Mouse (Mus musculus): Measurements from ENCODE around the gene Fam83e. TPM values are rescaled to one million over a fixed set of nuclear protein-coding genes. Genes with fewer than 3 reads are reported as not detected.

Fam83e gene
- polyA plus RNA-seq, 1 experiment from 2014 or later = 1.3 TPM

DNA sequence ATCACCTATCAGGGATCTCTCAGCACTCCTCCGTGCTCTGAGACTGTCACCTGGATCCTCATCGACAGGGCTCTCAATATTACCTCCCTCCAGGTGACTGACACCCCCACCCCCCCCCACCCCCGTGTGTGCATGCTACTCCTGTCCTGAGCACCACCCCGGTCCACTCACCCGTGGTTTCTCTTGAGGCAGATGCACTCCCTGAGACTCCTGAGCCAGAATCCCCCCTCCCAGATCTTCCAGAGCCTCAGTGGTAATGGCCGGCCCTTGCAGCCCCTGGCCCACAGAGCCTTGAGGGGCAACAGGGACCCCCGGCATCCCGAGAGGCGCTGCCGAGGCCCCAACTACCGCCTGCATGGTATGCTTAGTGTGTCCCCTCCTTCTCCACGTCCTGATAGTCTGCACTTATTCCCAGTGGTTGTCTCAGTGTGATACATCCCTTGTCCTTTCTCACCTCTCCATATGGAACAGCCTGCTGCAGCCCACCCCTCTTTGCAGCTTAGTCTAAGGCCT is 17.4 kb upstream of the Fam83e start:
- 45% methylated on average over 12 of the region's 12 CpGs for WGBS
- peak overlapping the region; percentile 40; the same call in 1 of the 2 replicates for H3K9ac ChIP-seq
- H3K27me3 ChIP-seq = peaks cover 22% of the 10 kb centered on the region
- peak overlapping the region; percentile 43 for H3K4me3 ChIP-seq
- H3K9me3 ChIP-seq = no peaks in the 10 kb centered on the region
- no peaks in the 10 kb centered on the region for H3K36me3 ChIP-seq
- H3K27ac ChIP-seq = peak overlapping the region; percentile 85
- no peak for ATAC-seq (ENCODE audit: insufficient number of reproducible peaks, insufficient read depth, low FRiP score, low TSS enrichment)
- H3K4me1 ChIP-seq = peaks cover 52% of the 10 kb centered on the region
- H3K4me2 ChIP-seq (replicated peaks) = peak overlapping the region; percentile 98

DNA sequence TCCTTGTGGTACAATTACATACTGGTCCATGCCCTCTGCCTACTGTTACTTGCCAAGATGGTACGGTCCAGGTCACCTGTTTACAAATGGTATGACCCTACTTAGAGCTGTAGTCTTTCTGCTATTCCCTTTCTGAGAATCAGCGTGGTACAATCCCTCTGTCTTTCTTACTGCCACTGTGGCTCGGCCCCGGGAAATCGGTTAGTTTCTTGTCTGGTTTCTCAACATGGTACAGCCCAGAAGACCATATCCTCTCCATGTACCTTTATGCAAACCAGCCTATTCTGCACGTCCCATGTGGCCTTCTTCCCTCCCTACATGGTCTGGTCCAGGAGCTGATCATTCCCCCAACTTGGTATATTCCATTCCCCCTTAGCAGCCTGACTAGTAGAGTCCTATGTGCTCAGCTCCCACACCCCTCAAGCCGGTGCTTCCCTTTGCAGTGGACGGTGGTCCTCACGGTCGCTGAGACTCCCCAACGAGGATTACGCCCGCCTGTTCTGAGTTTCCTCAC is 16.9 kb upstream of the Fam83e start:
- H3K27me3 ChIP-seq = peaks cover 17% of the 10 kb centered on the region
- H3K4me3 ChIP-seq = peak overlapping the region; percentile 43
- peak overlapping the region; percentile 85 for H3K27ac ChIP-seq
- H3K4me2 ChIP-seq (replicated peaks) = peak overlapping the region; percentile 98
- H3K9ac ChIP-seq = peak overlapping the region; percentile 15
- no peaks in the 10 kb centered on the region for H3K36me3 ChIP-seq
- peaks cover 57% of the 10 kb centered on the region for H3K4me1 ChIP-seq
- H3K9me3 ChIP-seq = no peaks in the 10 kb centered on the region
- 0 out of 2 replicates have a peak, but pooled peaks have one; percentile 11 for ATAC-seq (ENCODE audit: insufficient number of reproducible peaks, insufficient read depth, low FRiP score, low TSS enrichment)
- WGBS = under 1% methylated on average over 13 of the region's 13 CpGs

DNA sequence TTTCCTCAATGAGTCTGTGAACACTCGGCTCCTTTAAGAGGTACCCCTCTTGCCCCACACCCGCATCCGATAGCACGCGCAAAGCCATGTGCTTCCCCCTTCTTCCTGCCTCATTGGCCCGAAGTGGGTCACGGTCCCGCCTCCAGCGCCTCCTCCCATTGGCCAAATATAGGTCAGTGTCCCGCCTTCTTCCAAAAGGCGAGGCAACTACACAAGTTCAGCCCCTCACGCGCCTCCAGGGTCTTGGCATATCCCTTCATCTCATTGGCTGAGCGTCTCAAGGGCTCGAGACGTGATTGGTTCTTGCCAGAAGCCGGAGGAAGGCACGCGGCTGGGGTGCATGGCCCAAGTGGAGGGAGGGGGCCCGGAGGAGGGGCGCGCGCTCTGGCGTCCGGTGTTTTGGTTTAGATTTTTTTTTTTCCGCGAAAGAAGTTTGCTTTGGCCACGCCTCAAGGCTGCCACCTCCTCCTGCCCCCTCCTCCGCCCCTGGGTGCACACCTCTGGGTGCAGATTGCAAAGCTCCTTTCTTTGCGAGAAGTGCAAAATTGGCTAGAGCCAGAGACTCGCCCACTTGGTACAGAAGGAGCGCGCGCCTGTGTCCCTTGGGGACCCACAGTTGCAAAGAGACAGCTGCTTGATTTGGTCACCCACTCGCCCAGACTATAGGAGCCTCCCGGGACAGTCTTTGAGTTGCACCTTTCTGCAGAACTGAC is 16.1 kb upstream of the Fam83e start, which contains the start of gene Dbp:
Gene Dbp (plus strand): TSS at position 359 of the 713 bp plus-strand sequence.
- Histone ChIP-seq H3K4me1 (peaks cover 56% of the 10 kb centered on the region), H3K36me3 (peaks cover 4% of the 10 kb centered on the region; the same call in 1 of the 2 replicates), H3K27ac (peak within 1 kb of the TSS; percentile 85), H3K9ac (peak within 1 kb of the TSS; percentile 87), H3K4me2 (replicated peaks) (peak within 1 kb of the TSS; percentile 98), H3K27me3 (peaks cover 9% of the 10 kb centered on the region), H3K4me3 (peak within 1 kb of the TSS; percentile 63), H3K9me3 (no peaks in the 10 kb centered on the region)
- ATAC-seq (ENCODE audit: insufficient number of reproducible peaks, insufficient read depth, low FRiP score, low TSS enrichment) = peak; percentile 84
- under 1% methylated on average over 36 of the region's 36 CpGs for WGBS

DNA sequence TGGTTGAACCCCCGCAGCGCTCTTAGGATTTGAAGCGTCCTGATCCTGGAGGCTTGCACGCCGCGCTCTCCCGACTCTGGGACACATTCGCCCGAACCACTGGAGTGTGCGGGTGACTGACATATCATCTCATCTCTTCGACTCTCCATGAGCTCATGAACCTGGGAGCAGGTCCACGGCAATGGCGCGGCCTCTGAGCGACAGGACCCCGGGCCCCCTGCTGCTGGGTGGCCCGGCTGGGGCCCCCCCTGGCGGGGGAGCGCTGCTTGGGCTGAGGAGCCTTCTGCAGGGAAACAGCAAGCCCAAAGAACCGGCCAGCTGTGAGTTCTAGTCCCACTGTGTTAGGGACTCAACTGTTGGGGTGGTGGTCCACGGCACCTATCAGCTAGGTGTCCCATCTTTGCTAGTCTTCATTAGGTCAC is 15.6 kb upstream of the Fam83e start:
- peak overlapping the region; percentile 98 for H3K4me2 ChIP-seq (replicated peaks)
- peak overlapping the region; percentile 87; the same call in 1 of the 2 replicates for H3K9ac ChIP-seq
- H3K36me3 ChIP-seq = peaks cover 10% of the 10 kb centered on the region
- peak overlapping the region; percentile 63 for H3K4me3 ChIP-seq
- ATAC-seq (ENCODE audit: insufficient number of reproducible peaks, insufficient read depth, low FRiP score, low TSS enrichment) = no peak
- WGBS = under 1% methylated on average over 21 of the region's 21 CpGs
- no peaks in the 10 kb centered on the region for H3K9me3 ChIP-seq
- peaks cover 3% of the 10 kb centered on the region for H3K27me3 ChIP-seq
- peaks cover 50% of the 10 kb centered on the region for H3K4me1 ChIP-seq
- H3K27ac ChIP-seq = peak overlapping the region; percentile 85

DNA sequence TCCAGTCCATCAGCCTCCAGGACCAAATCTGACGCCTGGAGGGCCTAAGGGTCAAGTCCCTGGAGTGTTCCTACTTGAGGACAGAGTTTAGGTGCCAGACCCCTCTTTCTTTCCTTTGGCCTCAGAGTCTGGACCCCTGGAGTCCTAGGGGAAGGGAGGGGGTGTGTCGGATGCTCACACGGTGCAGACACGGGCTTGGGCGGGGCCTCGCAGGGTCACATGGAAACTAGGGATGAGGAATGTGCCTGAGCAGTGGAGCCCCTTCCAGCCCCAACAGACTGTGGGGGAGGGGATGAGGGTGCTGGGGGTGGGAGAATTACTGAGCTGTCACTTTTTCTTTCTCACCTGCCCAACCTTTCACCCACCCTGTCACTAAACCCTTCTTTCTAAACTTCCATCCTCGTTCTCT is 15.1 kb upstream of the Fam83e start:
- ATAC-seq (ENCODE audit: insufficient number of reproducible peaks, insufficient read depth, low FRiP score, low TSS enrichment) = no peak
- peaks cover 14% of the 10 kb centered on the region for H3K36me3 ChIP-seq
- H3K4me3 ChIP-seq = peak overlapping the region; percentile 63
- peak overlapping the region; percentile 85 for H3K27ac ChIP-seq
- no peaks in the 10 kb centered on the region for H3K9me3 ChIP-seq
- 2% methylated on average over 7 of the region's 7 CpGs for WGBS
- peak overlapping the region; percentile 98 for H3K4me2 ChIP-seq (replicated peaks)
- peak overlapping the region; percentile 87 for H3K9ac ChIP-seq
- no peaks in the 10 kb centered on the region for H3K27me3 ChIP-seq
- peaks cover 49% of the 10 kb centered on the region for H3K4me1 ChIP-seq

DNA sequence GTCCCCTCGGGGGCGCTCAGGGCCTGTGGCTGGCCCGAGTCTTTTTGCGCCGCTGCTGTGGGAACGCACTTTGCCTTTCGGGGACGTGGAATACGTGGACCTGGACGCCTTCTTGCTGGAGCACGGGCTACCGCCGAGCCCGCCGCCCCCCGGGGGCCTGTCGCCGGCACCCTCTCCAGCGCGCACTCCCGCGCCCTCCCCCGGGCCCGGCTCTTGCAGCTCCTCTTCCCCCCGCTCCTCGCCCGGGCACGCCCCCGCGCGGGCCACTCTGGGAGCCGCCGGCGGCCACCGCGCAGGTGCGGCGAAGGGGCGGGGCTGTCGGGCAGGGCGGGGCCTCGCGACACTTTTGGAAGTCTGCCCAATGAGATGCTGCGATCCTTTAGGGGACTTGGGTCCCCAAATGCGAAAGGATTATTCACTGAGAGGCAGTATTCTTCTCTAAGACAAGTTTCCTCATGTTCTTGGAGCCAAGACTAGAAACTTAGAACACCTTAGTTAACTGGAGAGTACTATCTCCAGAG is 14.2 kb upstream of the Fam83e start:
- H3K4me3 ChIP-seq = peak overlapping the region; percentile 63
- H3K4me2 ChIP-seq (replicated peaks) = peak overlapping the region; percentile 98
- H3K27me3 ChIP-seq = no peaks in the 10 kb centered on the region
- peaks cover 45% of the 10 kb centered on the region for H3K4me1 ChIP-seq
- peak overlapping the region; percentile 85 for H3K27ac ChIP-seq
- under 1% methylated on average over 45 of the region's 45 CpGs for WGBS
- H3K36me3 ChIP-seq = peaks cover 23% of the 10 kb centered on the region
- peak overlapping the region; percentile 87 for H3K9ac ChIP-seq
- no peaks in the 10 kb centered on the region for H3K9me3 ChIP-seq
- ATAC-seq (ENCODE audit: insufficient number of reproducible peaks, insufficient read depth, low FRiP score, low TSS enrichment) = no peak

DNA sequence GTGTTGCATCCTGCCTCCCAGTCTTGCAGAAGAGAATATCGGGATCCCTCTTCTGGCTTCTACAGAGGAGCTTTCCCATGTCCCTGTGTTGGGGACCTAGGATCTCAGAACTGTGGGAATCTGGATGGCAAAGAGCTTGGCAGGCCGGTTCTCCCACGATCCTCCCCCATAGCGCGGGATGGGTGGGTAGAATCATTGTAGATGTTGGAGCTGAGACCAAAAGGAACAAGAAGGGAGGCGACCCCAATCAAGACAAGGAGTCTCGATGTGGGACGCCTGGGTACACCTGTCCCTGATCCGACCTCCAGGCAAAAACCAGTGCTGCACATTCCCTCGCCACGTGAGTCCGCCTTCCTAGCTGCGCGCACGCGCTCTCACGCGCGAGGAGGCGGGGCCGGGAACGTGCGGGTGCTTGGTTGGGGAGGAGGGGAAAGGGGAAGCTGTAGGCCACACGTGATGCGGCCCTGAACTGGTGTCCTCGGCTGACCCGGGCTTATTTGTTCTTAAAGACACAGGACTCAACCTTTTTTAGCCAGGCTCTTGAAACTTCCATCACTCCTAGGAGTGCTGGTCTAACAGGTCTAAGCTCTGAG is 13.5 kb upstream of the Fam83e start:
- Histone ChIP-seq H3K4me1 (peaks cover 45% of the 10 kb centered on the region), H3K9ac (peak overlapping the region; percentile 24; the same call in 1 of the 2 replicates), H3K4me2 (replicated peaks) (peak overlapping the region; percentile 98), H3K9me3 (no peaks in the 10 kb centered on the region), H3K27ac (peak overlapping the region; percentile 85), H3K4me3 (peak overlapping the region; percentile 63), H3K27me3 (no peaks in the 10 kb centered on the region), H3K36me3 (peaks cover 30% of the 10 kb centered on the region)
- ATAC-seq (ENCODE audit: insufficient number of reproducible peaks, insufficient read depth, low FRiP score, low TSS enrichment) = no peak
- under 1% methylated on average over 27 of the region's 27 CpGs for WGBS

DNA sequence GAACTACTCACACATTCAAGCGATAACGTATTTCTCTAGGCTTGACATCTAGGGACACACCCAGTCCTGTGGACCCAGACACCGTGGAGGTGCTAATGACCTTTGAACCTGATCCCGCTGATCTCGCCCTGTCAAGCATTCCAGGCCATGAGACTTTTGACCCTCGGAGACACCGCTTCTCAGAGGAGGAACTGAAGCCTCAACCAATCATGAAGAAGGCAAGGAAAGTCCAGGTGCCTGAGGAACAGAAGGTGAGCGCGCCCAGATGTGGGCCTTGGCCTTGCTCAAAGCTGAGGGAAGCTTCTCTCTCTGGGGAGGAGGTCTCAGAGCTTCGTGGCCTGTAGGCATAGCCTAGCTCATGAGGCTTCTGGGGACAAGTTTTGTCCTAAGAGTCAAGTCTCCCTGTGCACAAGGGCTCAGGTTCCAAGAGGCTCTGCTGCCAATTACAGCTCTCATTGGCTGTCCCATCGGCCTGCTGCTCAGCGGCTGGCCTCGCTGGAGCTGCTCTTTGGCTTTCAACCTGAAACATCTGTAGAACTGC is 12.7 kb upstream of the Fam83e start:
- WGBS = 38% methylated on average over 13 of the region's 13 CpGs
- peaks cover 38% of the 10 kb centered on the region for H3K36me3 ChIP-seq
- no peaks in the 10 kb centered on the region for H3K9me3 ChIP-seq
- no peak for ATAC-seq (ENCODE audit: insufficient number of reproducible peaks, insufficient read depth, low FRiP score, low TSS enrichment)
- peak overlapping the region; percentile 7; the same call in 1 of the 2 replicates for H3K9ac ChIP-seq
- peak overlapping the region; percentile 3; the same call in 1 of the 2 replicates for H3K4me3 ChIP-seq
- peaks cover 45% of the 10 kb centered on the region for H3K4me1 ChIP-seq
- peak overlapping the region; percentile 85; the same call in 1 of the 2 replicates for H3K27ac ChIP-seq
- peak overlapping the region; percentile 98 for H3K4me2 ChIP-seq (replicated peaks)
- H3K27me3 ChIP-seq = no peaks in the 10 kb centered on the region

DNA sequence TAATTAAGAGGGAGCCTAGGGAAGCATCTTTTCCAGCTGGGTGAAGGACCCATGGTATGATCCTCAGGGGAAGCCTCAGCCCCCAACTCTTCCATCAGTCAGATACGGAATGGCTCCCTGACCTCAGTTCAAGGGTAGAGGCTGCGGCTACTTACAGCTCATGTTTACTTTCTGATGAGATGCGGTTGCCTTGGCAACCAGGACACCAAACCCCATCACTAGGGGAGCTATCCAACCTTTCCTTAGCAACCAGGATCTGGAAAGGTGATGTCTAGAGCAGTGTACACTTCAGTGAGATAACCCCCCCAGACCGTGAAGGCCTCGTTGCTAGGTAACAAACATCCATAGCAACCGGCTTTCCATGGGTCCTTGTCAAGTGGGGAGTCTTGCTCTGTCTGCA is 12.0 kb upstream of the Fam83e start:
- no peaks in the 10 kb centered on the region for H3K9me3 ChIP-seq
- H3K9ac ChIP-seq = no peak overlapping the region
- H3K4me1 ChIP-seq = peaks cover 40% of the 10 kb centered on the region
- H3K36me3 ChIP-seq = peaks cover 44% of the 10 kb centered on the region
- no peaks in the 10 kb centered on the region for H3K27me3 ChIP-seq
- peak overlapping the region; percentile 98; the same call in 1 of the 2 replicates for H3K4me2 ChIP-seq (replicated peaks)
- no peak overlapping the region; the same call in 1 of the 2 replicates for H3K27ac ChIP-seq
- ATAC-seq (ENCODE audit: insufficient number of reproducible peaks, insufficient read depth, low FRiP score, low TSS enrichment) = no peak
- WGBS = 47% methylated on average over 6 of the region's 6 CpGs
- 0 out of 2 replicates have a peak overlapping the region, but pooled peaks have one; percentile 3 for H3K4me3 ChIP-seq

DNA sequence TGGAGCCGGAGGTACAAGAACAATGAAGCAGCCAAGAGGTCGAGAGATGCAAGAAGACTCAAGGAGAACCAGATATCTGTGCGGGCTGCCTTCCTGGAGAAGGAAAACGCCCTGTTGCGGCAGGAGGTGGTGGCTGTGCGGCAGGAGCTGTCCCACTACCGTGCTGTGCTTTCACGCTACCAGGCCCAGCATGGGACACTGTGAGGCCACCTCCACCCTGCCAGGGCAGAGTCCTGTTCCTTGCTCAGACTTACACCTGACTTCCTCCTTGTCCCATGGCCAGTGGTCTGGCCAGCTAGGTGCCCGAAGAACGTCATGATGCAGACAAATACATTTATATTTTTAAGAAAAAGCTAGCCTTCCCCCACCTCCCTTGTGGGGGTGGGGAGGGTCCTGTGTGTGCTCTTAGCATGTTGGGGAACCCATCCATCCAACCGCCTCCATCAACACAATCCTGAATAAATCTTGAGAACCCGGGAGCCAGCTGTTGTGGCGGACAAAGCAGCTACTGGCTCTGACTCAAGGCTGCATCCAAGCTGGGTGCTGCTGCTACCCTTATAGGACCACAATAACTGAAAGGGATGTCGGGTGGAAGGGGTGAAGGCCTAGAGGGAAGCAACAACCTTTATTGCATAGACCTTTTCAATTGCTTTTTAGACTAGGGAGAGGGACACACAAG is 11.2 kb upstream of the Fam83e start:
- Histone ChIP-seq H3K4me3 (no peak overlapping the region), H3K4me2 (replicated peaks) (no peak overlapping the region), H3K27me3 (no peaks in the 10 kb centered on the region), H3K9me3 (no peaks in the 10 kb centered on the region), H3K4me1 (peaks cover 47% of the 10 kb centered on the region), H3K27ac (no peak overlapping the region; the same call in 1 of the 2 replicates), H3K36me3 (peaks cover 46% of the 10 kb centered on the region), H3K9ac (no peak overlapping the region)
- 79% methylated on average over 14 of the region's 14 CpGs for WGBS
- ATAC-seq (ENCODE audit: insufficient number of reproducible peaks, insufficient read depth, low FRiP score, low TSS enrichment) = no peak

Data from embryonic facial prominence, embryonic 12.5 days (tissue).